Mouse (Mus musculus) hindbrain, postnatal 0 days (tissue): ENCODE results near the gene Medag. TPM values are rescaled to one million over a fixed set of nuclear protein-coding genes. Genes with fewer than 3 reads are reported as not detected.

Source experiments
- ATAC-seq: fragments of 200-750 bp; cut with Nextera tagmentation; 2 replicates; pipeline ENCODE4 v1.8.0; 2017; ENCODE audit warnings: mild to moderate bottlenecking, moderate TSS enrichment, moderate library complexity
- DNase-seq: peaks from one replicate; pipeline ENCODE4 v3.0.0-alpha.2; 2015; ENCODE audit warnings: low spot score
- H3K27ac ChIP-seq: fragments of 300-500 bp; sonication (generic); 2 replicates; pipeline ENCODE4 v1.5.1; 2014; ENCODE audit warnings: mild to moderate bottlenecking
- H3K27me3 ChIP-seq: fragments of 300-500 bp; sonication (generic); 2 replicates; pipeline ENCODE4 v1.6.1; 2014; ENCODE audit warnings: low read length, mixed read lengths; ENCODE audit not compliant: insufficient read depth
- H3K36me3 ChIP-seq: fragments of 300-500 bp; sonication (generic); 2 replicates; pipeline ENCODE4 v1.6.1; 2014; ENCODE audit warnings: low read length, mixed read lengths; ENCODE audit not compliant: insufficient read depth
- H3K4me1 ChIP-seq: fragments of 300-500 bp; sonication (generic); 2 replicates; pipeline ENCODE4 v1.6.1; 2014; ENCODE audit warnings: antibody characterized with exemption, low read length, mixed read lengths; ENCODE audit not compliant: insufficient read depth
- H3K4me2 ChIP-seq: fragments of 300-500 bp; sonication (generic); 2 replicates; pipeline ENCODE4 v1.6.1; 2014; ENCODE audit warnings: low read depth, mild to moderate bottlenecking, low read length, moderate library complexity, mixed read lengths
- H3K4me3 ChIP-seq: fragments of 300-500 bp; sonication (generic); 2 replicates; pipeline ENCODE4 v1.5.1; 2014; ENCODE audit warnings: low read length
- H3K9ac ChIP-seq: fragments of 300-500 bp; sonication (generic); replicated peaks from 2 replicates; pipeline ENCODE4 v1.6.1; 2014; ENCODE audit warnings: mild to moderate bottlenecking, low read length, moderate library complexity, mixed read lengths
- H3K9me3 ChIP-seq: fragments of 300-500 bp; sonication (generic); 2 replicates; pipeline ENCODE4 v1.6.1; 2016; ENCODE audit warnings: low read length, mixed read lengths
- CTCF ChIP-seq: IDR thresholded peaks from 2 replicates; pipeline ENCODE4 v1.5.1; 2016; ENCODE audit warnings: antibody characterized with exemption, control low read depth, low read depth
- WGBS: fragments of 180-500 bp; shearing (Covaris S2); extraction: QIAGEN DNeasy Blood & Tissue Kit; methylation state at CpG from one replicate; pipeline ENCODE4 v1.1.7; 2014; 5-methylcytosine and 5-hydroxymethylcytosine counted together
- polyA plus RNA-seq: library from polyadenylated mRNA; unstranded; fragments of >200 nt; fragmentation: Nextera tagmentation; extraction: Ambion mirVana; gene quantifications from 2 replicates; pipeline ENCODE4 v1.2.1, GENCODE M21; 2015
- total RNA-seq: library from RNA; depleted of rRNA; stranded (reverse); fragments of >200 nt; gene quantifications from 2 replicates; pipeline ENCODE4 v1.2.3, GENCODE M21; 2014

Gene Medag
- total and polyA plus RNA-seq, 2 experiments from 2014 or later, result 8.3 to 11.3 TPM

- Histone ChIP-seq H3K4me2 (peak within 1 kb of the TSS; percentile 67), H3K4me1 (peaks cover 14% of the 10 kb centered on the region; the same call in 1 of the 2 replicates), H3K9ac (peak within 1 kb of the TSS; percentile 62), H3K27me3 (no peaks in the 10 kb centered on the region), H3K4me3 (peak within 1 kb of the TSS; percentile 36), H3K27ac (peak within 1 kb of the TSS; percentile 94), H3K9me3 (no peaks in the 10 kb centered on the region), H3K36me3 (no peaks in the 10 kb centered on the region)
- ATAC-seq, result peak; percentile 89
- DNase-seq, result peak; percentile 94
- peak; percentile 16; the same call in 1 of the 2 replicates for TF ChIP-seq CTCF
- under 1% methylated on average over 25 of the region's 25 CpGs for WGBS
Measured at GRCm38 (mm10) chr5:149439531-149440179, 28.1 kb downstream of the Medag start, which contains the start of gene Tex26. Gene Tex26 (plus strand): TSS chr5:149439660.

- ATAC-seq (peak; percentile 88), DNase-seq (peak; percentile 94)
- no peak for TF ChIP-seq CTCF
- no peaks in the 10 kb centered on the region for H3K27me3 ChIP-seq
- peak overlapping the region; percentile 36 for H3K4me3 ChIP-seq
- no peaks in the 10 kb centered on the region for H3K9me3 ChIP-seq
- no peaks in the 10 kb centered on the region for H3K36me3 ChIP-seq
- peak overlapping the region; percentile 94 for H3K27ac ChIP-seq
- under 1% methylated on average over 18 of the region's 18 CpGs for WGBS
- peak overlapping the region; percentile 67 for H3K4me2 ChIP-seq
- H3K9ac ChIP-seq, result peak overlapping the region; percentile 62
- H3K4me1 ChIP-seq, result peaks cover 18% of the 10 kb centered on the region; the same call in 1 of the 2 replicates
Measured at GRCm38 (mm10) chr5:149440180-149440573, 28.6 kb downstream of the Medag start.

- no peak for TF ChIP-seq CTCF
- Histone ChIP-seq H3K27me3 (no peaks in the 10 kb centered on the region), H3K4me3 (no peak overlapping the region), H3K27ac (peak overlapping the region; percentile 72), H3K4me2 (no peak overlapping the region), H3K9ac (no peak overlapping the region), H3K4me1 (peaks cover 18% of the 10 kb centered on the region; the same call in 1 of the 2 replicates), H3K9me3 (no peaks in the 10 kb centered on the region), H3K36me3 (no peaks in the 10 kb centered on the region)
- DNase-seq (peak; percentile 75), ATAC-seq (no peak)
- WGBS, result 41% methylated on average over 14 of the region's 14 CpGs
Measured at GRCm38 (mm10) chr5:149441646-149442276, 30.2 kb downstream of the Medag start.

- Histone ChIP-seq H3K4me3 (no peak overlapping the region), H3K9me3 (no peaks in the 10 kb centered on the region), H3K4me1 (peaks cover 18% of the 10 kb centered on the region; the same call in 1 of the 2 replicates), H3K27ac (peak overlapping the region; percentile 72), H3K27me3 (no peaks in the 10 kb centered on the region), H3K36me3 (no peaks in the 10 kb centered on the region), H3K4me2 (no peak overlapping the region), H3K9ac (no peak overlapping the region)
- ATAC-seq (no peak), DNase-seq (peak; percentile 71)
- TF ChIP-seq CTCF, result no peak
- 63% methylated on average over 15 of the region's 15 CpGs for WGBS
Measured at GRCm38 (mm10) chr5:149442277-149442660, 30.7 kb downstream of the Medag start.

GRCm38 (mm10) chr5:149444451-149444850 is 32.9 kb downstream of the Medag start:
- peak; percentile 44 for DNase-seq
- peak overlapping the region; percentile 59 for H3K27ac ChIP-seq
- WGBS, result 56% methylated on average over 4 of the region's 4 CpGs

GRCm38 (mm10) chr5:149446495-149446894 is 34.9 kb downstream of the Medag start:
- DNase-seq (no peak), ATAC-seq (no peak)
- Histone ChIP-seq H3K36me3 (no peaks in the 10 kb centered on the region), H3K27me3 (no peaks in the 10 kb centered on the region), H3K4me1 (0 out of 2 replicates have a peak, but pooled peaks cover 13% of the 10 kb centered on the region), H3K9me3 (no peaks in the 10 kb centered on the region), H3K9ac (no peak overlapping the region), H3K4me2 (no peak overlapping the region), H3K27ac (no peak overlapping the region), H3K4me3 (no peak overlapping the region)
- WGBS, result 87% methylated on average over 7 of the region's 7 CpGs
- no peak for TF ChIP-seq CTCF

More at GRCm38 (mm10) chr5:149444451-149444850, 32.9 kb downstream of the Medag start:
- Histone ChIP-seq H3K4me2 (no peak overlapping the region), H3K4me1 (peaks cover 18% of the 10 kb centered on the region; the same call in 1 of the 2 replicates), H3K27me3 (no peaks in the 10 kb centered on the region), H3K36me3 (no peaks in the 10 kb centered on the region), H3K4me3 (no peak overlapping the region), H3K9ac (no peak overlapping the region), H3K9me3 (no peaks in the 10 kb centered on the region)
- no peak for ATAC-seq
- TF ChIP-seq CTCF, result no peak
